Mouse (Mus musculus): ENCODE measurements around the gene Gpr152.
"Not testable (repeated sequence)": the region's sequence is repeated elsewhere in the genome, so short reads cannot be mapped to it uniquely, and the experiment has no call there.

The Gpr152 gene

DNA sequence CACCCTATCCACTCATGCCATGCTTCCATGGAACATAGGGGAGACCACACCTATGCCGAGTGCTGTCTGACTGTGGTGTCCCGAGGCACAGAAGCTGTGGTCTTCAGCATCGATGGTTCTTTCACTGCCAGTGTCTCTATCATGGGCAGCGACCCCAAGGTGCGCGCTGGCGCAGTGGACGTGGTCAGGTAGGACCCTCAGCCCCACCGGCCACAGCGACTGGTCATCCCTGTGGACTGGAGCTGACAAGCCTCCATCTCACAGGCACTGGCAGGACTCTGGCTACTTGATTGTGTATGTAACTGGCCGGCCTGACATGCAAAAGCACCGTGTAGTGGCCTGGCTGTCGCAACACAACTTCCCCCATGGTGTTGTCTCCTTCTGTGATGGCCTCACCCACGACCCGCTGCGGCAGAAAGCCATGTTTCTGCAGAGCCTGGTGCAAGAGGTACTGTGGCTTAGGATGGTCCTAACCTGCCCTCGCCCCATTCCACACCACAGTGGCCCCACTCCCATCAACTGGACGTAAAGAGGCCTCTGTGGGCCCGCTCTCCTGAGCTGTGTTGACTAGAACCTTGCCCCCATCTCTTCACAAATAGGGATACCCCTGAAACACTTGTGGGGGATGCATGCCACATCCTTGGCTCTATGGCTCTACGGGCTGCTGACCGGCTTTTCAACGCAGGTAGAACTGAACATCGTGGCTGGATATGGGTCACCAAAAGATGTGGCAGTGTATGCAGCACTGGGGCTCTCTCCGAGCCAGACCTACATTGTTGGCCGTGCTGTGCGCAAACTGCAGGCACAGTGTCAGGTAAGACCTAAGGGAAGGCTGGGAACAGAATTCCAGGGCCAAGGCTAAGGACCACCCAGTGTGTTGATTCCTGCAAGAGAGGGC lies 27.3 kb upstream of the Gpr152 start:
- DNase-seq (ENCODE audit: extremely low spot score) = no peak

- no peak for DNase-seq (ENCODE audit: extremely low spot score)
These were observed 26.3 kb upstream of the Gpr152 start for GRCm38 (mm10) chr19:4113186-4113805.

- no peak for DNase-seq (ENCODE audit: extremely low spot score)
These were observed 25.8 kb upstream of the Gpr152 start for GRCm38 (mm10) chr19:4113806-4114230.

DNA sequence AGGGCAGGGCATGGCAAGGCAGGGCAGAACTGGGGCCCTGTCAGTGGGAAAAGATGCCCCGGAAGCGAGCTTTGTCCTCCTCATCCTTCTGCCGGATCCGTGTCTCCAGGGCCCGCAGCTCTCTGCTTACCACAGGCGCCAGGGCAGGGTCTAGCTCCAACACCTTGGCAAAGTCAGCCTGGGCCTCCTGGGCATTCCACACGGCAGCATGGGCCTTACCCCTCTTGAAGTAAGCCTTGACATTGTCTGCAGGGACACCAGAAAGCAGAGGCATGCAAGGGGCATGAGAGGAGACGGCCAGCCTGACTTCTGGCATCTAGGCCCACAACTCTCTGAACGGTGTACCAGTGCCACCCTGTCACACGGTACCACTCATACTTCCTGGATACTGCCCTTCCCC lies 25.0 kb upstream of the Gpr152 start:
- DNase-seq (ENCODE audit: extremely low spot score) = no peak

- DNase-seq (ENCODE audit: extremely low spot score) = no peak
These were observed 24.4 kb upstream of the Gpr152 start for GRCm38 (mm10) chr19:4115144-4115543.

DNA sequence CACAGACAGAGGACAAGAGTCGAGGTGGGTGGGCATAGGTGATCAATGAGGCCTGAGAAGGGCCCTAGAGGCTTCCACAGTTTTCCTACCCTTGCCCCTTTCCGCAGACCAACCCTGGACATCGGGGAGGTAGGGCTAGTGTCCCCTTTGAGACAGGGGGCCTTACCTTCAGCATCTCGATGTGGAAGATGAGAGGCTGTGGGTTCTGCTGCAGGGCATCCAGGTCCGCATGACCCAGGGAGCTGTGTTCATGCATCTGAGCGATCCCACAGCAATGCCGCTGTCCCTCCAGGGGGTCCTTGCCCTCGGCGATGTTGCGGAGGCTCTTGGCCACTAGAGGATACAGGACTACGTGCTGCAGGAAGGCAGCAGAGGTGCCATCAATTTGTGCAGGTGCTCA lies 23.8 kb upstream of the Gpr152 start:
- no peak for DNase-seq (ENCODE audit: extremely low spot score)

DNA sequence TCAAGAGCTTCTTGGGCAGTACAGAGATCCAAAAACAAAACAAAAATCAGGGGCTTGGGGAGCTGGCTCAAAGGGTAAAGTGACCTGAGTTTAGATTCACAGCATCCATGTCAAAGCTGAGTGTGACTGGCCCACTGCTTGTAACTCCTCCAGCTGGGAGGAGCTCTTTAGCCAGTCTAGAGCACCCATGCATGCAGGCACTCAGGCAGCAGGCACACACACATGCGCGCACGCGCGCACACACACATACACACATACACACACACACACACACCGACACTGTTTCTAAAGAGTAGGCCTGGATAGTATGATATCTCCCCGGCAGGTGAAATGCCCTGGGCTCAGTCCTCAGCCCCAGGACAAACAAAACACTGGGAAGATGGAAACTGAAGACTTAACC lies 22.6 kb upstream of the Gpr152 start:
- no peak for DNase-seq (ENCODE audit: extremely low spot score)

- DNase-seq (ENCODE audit: extremely low spot score) = no peak
These were observed 21.2 kb upstream of the Gpr152 start for GRCm38 (mm10) chr19:4118350-4118749.

GRCm38 (mm10) chr19:4119716-4120487 lies 19.7 kb upstream of the Gpr152 start:
- no peak for DNase-seq (ENCODE audit: extremely low spot score)

GRCm38 (mm10) chr19:4120496-4120895 lies 19.1 kb upstream of the Gpr152 start:
- DNase-seq (ENCODE audit: extremely low spot score) = no peak

DNA sequence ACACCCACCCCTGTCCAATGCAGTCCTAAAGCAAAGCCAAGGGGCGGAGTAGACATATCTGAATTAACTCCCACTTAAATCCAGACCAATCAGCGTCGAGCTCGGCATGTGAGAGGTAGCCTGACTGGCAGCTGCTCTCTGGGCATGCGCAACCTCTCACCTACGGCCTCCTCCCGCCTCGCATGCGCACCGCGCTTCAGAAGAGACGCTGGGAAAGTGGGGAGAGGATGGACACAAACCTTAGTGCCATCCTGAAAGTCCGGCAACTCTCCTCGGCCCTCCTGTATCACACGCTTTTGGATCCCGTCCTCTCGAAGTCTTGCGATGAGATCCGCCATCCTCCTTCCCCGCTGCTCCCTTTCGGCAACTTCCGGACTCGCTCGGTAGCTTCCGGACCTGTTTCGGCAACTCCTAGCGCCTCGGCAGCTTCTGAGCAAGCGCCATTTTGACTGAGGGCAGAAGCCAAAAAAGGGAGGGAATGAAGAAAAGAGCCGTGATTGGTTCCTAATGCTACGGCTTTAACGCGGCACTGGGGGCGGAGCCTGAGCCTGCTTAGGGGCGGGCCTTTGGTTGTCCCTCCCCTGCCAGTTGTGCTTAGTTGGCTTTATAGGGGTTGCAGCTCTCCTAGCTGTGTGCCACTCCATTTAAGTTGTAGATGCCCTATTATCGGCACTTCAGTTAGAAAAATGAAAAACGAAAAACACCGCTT lies 18.3 kb upstream of the Gpr152 start:
- DNase-seq (ENCODE audit: extremely low spot score) = peak; percentile 98

- DNase-seq (ENCODE audit: extremely low spot score) = not testable (repeated sequence)
These were observed 17.7 kb upstream of the Gpr152 start for GRCm38 (mm10) chr19:4121896-4122295.

- no peak for DNase-seq (ENCODE audit: extremely low spot score)
These were observed 16.9 kb upstream of the Gpr152 start for GRCm38 (mm10) chr19:4122411-4123370.

GRCm38 (mm10) chr19:4124432-4124831 lies 15.2 kb upstream of the Gpr152 start:
- no peak for DNase-seq (ENCODE audit: extremely low spot score)

GRCm38 (mm10) chr19:4125268-4125667 lies 14.3 kb upstream of the Gpr152 start:
- not testable (repeated sequence) for DNase-seq (ENCODE audit: extremely low spot score)

DNA sequence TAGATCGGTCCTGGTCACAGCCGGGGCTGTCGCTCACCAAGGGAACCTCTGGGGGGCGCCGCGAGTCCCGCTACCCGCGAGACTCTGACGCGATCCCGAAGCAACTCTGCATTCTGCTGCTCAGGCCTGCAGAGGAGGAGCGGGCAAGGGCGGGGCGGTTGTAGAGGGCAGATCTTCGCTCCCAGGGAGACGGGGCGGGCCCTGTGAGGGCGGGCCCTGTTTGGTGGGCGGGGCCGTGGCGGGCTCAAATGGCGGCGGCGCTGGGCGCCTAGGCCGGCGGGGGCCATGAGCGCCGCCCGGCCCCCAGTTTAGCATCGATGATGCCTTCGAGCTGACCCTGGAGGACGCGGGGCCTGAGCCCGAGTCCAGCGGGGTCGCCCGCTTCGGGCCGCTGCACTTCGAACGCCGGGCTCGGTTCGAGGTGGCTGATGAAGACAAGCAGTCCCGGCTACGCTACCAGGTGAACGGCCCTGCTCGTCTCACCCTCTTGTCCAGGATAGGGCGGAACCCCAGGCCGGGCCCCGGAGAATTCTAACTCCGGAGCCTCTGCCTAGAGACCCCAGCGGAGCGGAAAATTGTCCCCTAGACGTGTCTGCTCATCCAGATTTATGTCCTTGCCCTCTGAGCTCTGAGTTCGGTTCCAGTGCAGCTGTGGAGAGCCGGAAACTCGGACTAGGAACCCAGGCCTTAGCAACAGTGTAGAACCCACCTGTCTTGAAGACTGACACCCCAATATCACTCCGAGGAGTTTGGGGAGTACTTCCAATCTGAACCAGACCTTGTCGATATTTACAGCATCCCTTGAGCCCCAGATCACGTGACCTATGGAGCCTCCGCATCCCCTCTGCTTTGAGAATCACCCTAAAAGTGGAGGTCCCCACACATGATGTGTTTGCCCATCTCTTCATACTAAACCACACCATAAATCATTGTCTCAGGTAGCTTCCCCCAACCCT lies 13.6 kb upstream of the Gpr152 start, which contains the start of gene Aip:
TSS of gene Aip (minus strand) at position 118 of the 956 bp plus-strand sequence.
- peak; percentile 97 for DNase-seq (ENCODE audit: extremely low spot score)

DNA sequence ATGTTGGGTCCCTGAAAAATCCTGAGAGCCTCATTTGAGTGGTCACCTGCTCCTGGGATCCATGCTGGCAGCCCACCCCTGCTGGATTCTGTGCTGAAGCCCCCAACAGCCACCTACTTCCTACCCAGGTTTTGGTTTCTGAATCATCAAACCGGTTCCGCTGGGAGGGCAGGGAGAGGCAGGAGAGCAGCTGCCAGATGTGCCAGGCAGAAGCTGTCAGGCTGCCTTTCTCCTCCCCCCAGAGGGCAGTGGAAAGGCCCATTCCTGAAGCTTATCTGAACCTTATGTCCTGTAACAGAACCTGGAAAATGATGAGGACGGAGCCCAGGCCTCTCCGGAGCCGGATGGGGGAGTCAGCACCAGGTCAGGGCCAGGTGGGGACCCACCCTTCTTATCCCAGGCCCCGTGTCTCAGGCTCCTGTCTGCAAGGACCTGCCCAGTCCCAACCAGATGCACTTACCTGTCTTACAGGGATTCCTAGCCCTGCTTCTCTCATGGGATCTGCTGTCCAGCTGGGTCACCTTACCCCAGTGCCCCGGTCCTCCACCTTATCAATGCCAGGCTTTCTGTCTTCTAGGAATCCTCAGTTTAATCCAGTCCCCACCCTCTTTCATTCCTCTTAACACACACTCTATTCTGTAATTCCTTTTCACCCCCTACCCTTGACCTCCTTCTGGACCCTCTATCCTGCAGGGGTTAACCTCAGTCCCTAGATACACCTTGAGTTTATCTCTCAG lies 12.7 kb upstream of the Gpr152 start:
- DNase-seq (ENCODE audit: extremely low spot score) = no peak

GRCm38 (mm10) chr19:4129462-4129861 lies 10.1 kb upstream of the Gpr152 start:
- DNase-seq (ENCODE audit: extremely low spot score) = no peak

GRCm38 (mm10) chr19:4130106-4130505 lies 9.5 kb upstream of the Gpr152 start:
- DNase-seq (ENCODE audit: extremely low spot score) = no peak
